Mouse (Mus musculus) hindbrain, postnatal 0 days (tissue): ENCODE measurements around the gene Ina. TPM values are rescaled to one million over a fixed set of nuclear protein-coding genes. Genes with fewer than 3 reads are reported as not detected.

Source experiments
- ATAC-seq: fragments of 200-750 bp; cut with Nextera tagmentation; 2 replicates; pipeline ENCODE4 v1.8.0; 2017; ENCODE audit warnings: mild to moderate bottlenecking, moderate TSS enrichment, moderate library complexity
- DNase-seq: peaks from one replicate; pipeline ENCODE4 v3.0.0-alpha.2; 2015; ENCODE audit warnings: low spot score
- H3K27ac ChIP-seq: fragments of 300-500 bp; sonication (generic); 2 replicates; pipeline ENCODE4 v1.5.1; 2014; ENCODE audit warnings: mild to moderate bottlenecking
- H3K27me3 ChIP-seq: fragments of 300-500 bp; sonication (generic); 2 replicates; pipeline ENCODE4 v1.6.1; 2014; ENCODE audit warnings: low read length, mixed read lengths; ENCODE audit not compliant: insufficient read depth
- H3K36me3 ChIP-seq: fragments of 300-500 bp; sonication (generic); 2 replicates; pipeline ENCODE4 v1.6.1; 2014; ENCODE audit warnings: low read length, mixed read lengths; ENCODE audit not compliant: insufficient read depth
- H3K4me1 ChIP-seq: fragments of 300-500 bp; sonication (generic); 2 replicates; pipeline ENCODE4 v1.6.1; 2014; ENCODE audit warnings: antibody characterized with exemption, low read length, mixed read lengths; ENCODE audit not compliant: insufficient read depth
- H3K4me2 ChIP-seq: fragments of 300-500 bp; sonication (generic); 2 replicates; pipeline ENCODE4 v1.6.1; 2014; ENCODE audit warnings: low read depth, mild to moderate bottlenecking, low read length, moderate library complexity, mixed read lengths
- H3K4me3 ChIP-seq: fragments of 300-500 bp; sonication (generic); 2 replicates; pipeline ENCODE4 v1.5.1; 2014; ENCODE audit warnings: low read length
- H3K9ac ChIP-seq: fragments of 300-500 bp; sonication (generic); replicated peaks from 2 replicates; pipeline ENCODE4 v1.6.1; 2014; ENCODE audit warnings: mild to moderate bottlenecking, low read length, moderate library complexity, mixed read lengths
- H3K9me3 ChIP-seq: fragments of 300-500 bp; sonication (generic); 2 replicates; pipeline ENCODE4 v1.6.1; 2016; ENCODE audit warnings: low read length, mixed read lengths
- CTCF ChIP-seq: IDR thresholded peaks from 2 replicates; pipeline ENCODE4 v1.5.1; 2016; ENCODE audit warnings: antibody characterized with exemption, control low read depth, low read depth
- WGBS: fragments of 180-500 bp; shearing (Covaris S2); extraction: QIAGEN DNeasy Blood & Tissue Kit; methylation state at CpG from one replicate; pipeline ENCODE4 v1.1.7; 2014; 5-methylcytosine and 5-hydroxymethylcytosine counted together
- polyA plus RNA-seq: library from polyadenylated mRNA; unstranded; fragments of >200 nt; fragmentation: Nextera tagmentation; extraction: Ambion mirVana; gene quantifications from 2 replicates; pipeline ENCODE4 v1.2.1, GENCODE M21; 2015
- total RNA-seq: library from RNA; depleted of rRNA; stranded (reverse); fragments of >200 nt; gene quantifications from 2 replicates; pipeline ENCODE4 v1.2.3, GENCODE M21; 2014; rRNA removed

Gene Ina
- total and polyA plus RNA-seq, 2 experiments from 2014 or later: 217 to 315 TPM

DNA sequence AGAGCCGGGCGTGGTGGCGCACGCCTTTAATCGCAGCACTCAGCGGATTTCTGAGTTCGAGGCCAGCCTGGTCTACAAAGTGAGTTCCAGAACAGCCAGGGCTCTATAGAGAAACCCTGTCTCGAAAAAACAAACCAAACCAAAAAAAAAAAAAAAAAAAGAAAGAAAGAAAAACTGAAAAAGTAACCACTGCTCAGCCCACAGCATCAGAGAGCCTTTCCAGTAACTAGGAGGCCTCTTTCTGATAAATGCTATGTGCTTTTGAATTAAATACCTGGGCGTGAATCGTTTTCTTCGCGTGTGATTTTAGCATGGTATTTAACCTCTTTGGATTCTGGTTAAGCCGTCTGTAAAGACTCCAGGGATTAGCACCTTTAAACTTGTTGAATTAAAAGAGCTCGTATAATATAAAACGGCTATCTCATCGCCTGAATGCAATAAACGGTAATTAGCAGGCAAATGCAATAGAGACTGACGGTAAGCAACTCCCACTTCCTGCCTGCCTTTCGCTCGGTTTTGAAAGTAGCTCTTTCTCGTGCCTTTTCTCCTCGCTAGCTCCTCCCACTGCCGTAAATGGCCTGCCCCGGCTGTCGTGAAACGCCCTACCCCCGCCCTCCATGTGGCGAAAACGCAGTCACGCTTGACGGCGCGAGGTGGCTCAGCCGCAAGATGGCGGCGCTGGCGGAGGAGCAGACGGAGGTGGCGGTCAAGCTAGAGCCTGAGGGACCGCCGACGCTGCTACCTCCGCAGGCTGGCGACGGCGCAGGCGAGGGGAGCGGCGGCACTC, 52.8 kb downstream of the Ina start, which contains the start of gene Taf5:
Gene Taf5, plus strand, starts transcription at position 651 of the 787 bp plus-strand sequence.
- peak; percentile 37 for TF ChIP-seq CTCF
- Histone ChIP-seq H3K9me3 (no peaks in the 10 kb centered on the region), H3K9ac (peak within 1 kb of the TSS; percentile 89), H3K27ac (peak within 1 kb of the TSS; percentile 88), H3K4me2 (peak within 1 kb of the TSS; percentile 75), H3K4me1 (no peaks in the 10 kb centered on the region), H3K4me3 (peak within 1 kb of the TSS; percentile 96), H3K36me3 (peaks cover 8% of the 10 kb centered on the region), H3K27me3 (no peaks in the 10 kb centered on the region)
- DNase-seq: peak; percentile 99
- peak; percentile 88 for ATAC-seq
- 11% methylated on average over 47 of the region's 49 CpGs for WGBS

DNA sequence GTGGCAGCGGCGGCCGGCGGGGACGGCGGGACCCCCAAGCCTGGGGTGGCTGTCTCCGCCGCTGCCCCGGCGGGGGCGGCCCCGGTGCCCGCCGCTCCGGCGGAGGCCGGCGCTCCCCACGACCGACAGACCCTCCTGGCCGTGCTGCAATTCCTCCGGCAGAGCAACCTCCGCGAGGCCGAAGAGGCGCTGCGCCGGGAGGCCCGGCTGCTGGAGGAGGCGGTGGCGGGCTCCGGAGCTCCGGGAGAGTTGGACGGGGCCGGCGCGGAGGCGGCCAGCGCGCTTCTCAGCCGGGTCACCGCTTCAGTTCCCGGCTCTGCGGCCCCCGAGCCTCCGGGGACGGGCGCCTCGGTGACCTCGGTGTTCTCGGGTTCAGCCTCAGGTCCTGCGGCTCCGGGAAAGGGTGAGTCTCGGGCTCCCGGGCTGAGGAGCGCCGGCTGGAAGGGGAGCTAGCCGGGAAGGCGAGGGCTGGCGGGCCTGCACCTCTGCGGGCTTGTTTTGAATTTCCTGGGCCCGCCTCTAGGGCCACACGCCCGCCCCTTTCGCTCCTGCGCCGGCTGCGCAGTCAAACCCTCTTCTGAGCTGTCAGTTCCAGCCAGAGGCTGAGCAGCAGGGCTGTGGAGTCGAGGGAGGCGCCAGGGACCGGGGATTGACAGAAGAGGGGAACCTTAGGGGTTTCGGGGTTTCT, 53.6 kb downstream of the Ina start:
- Histone ChIP-seq H3K4me3 (peak overlapping the region; percentile 96), H3K4me1 (no peaks in the 10 kb centered on the region), H3K36me3 (peaks cover 12% of the 10 kb centered on the region), H3K27me3 (no peaks in the 10 kb centered on the region), H3K9me3 (no peaks in the 10 kb centered on the region), H3K27ac (peak overlapping the region; percentile 88), H3K9ac (peak overlapping the region; percentile 89), H3K4me2 (peak overlapping the region; percentile 75)
- peak; percentile 90 for DNase-seq
- TF ChIP-seq CTCF: peak; percentile 35; the same call in 1 of the 2 replicates
- WGBS: 0% methylated on average over 46 of the region's 72 CpGs
- peak; percentile 94 for ATAC-seq

Other genes starting within 250 kb of the Ina start
- 43.4 and 44.2 TPM in 2 replicates for gene Nt5c2, start 455 bp downstream of the Ina start, total RNA-seq
- gene Nt5c2, start 455 bp downstream of the Ina start, polyA plus RNA-seq: 79.8 and 80.7 TPM in 2 replicates
- gene Pcgf6, start 36.2 kb downstream of the Ina start, total RNA-seq: 12.9 and 17.9 TPM in 2 replicates
- gene Pcgf6, start 36.2 kb downstream of the Ina start, polyA plus RNA-seq: 20.0 and 22.7 TPM in 2 replicates
- gene Taf5, start 53.0 kb downstream of the Ina start, total RNA-seq: 7.2 and 11.3 TPM in 2 replicates
- gene Taf5, start 53.0 kb downstream of the Ina start, polyA plus RNA-seq: 2.9 and 3.3 TPM in 2 replicates
- 639 and 658 TPM in 2 replicates for gene Usmg5, start 75.9 kb downstream of the Ina start, total RNA-seq
- 2,274 and 2,322 TPM in 2 replicates for gene Usmg5, start 75.9 kb downstream of the Ina start, polyA plus RNA-seq
- gene Pdcd11, start 76.1 kb downstream of the Ina start, total RNA-seq: 8.0 and 10.4 TPM in 2 replicates
- 4.3 and 4.4 TPM in 2 replicates for gene Pdcd11, start 76.1 kb downstream of the Ina start, polyA plus RNA-seq
- 0.86 and 3.1 TPM in 2 replicates for gene Calhm2, start 123.6 kb downstream of the Ina start, total RNA-seq
- gene Calhm2, start 123.6 kb downstream of the Ina start, polyA plus RNA-seq: 0.85 and 1.0 TPM in 2 replicates
- gene Calhm1, start 129.6 kb downstream of the Ina start, total RNA-seq: not detected in 2 replicates
- not detected in 2 replicates for gene Calhm1, start 129.6 kb downstream of the Ina start, polyA plus RNA-seq
- gene Calhm3, start 143.1 kb downstream of the Ina start, total RNA-seq: not detected in 2 replicates
- not detected in 2 replicates for gene Calhm3, start 143.1 kb downstream of the Ina start, polyA plus RNA-seq
- gene Neurl1a, start 164.1 kb downstream of the Ina start, total RNA-seq: 95.4 and 114 TPM in 2 replicates
- 16.2 and 16.9 TPM in 2 replicates for gene Neurl1a, start 164.1 kb downstream of the Ina start, polyA plus RNA-seq